Mouse (Mus musculus): ENCODE data around the gene Tigd3. TPM values are rescaled to one million over a fixed set of nuclear protein-coding genes. Genes with fewer than 3 reads are reported as not detected.
"Not testable (repeated sequence)": the region's sequence is repeated elsewhere in the genome, so short reads cannot be mapped to it uniquely, and the experiment has no call there.

The Tigd3 gene
- total and polyA plus RNA-seq, 3 experiments, result 2.1 to 2.2 TPM; not detected in 1

DNA sequence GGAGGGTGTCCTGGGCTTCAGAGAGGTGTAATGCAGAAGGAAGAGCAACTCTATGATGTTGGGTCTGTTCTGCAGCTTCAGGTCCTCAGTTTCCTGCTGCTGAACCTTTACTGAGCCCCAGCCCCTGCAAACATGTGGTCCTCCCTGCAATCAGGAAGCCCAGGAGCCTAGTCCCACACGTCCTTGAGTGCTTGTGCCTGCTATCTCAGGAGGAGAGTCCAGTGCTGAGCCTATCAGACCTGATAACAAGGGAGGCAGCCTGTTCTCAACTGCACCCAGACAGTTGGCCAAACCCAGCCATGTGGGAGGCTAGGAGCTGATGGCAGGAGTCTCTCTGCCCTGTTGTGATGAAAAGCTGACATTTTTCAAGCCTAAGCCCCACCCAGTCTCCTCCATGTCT, 10.0 kb downstream of the Tigd3 start:
- H3K27me3 ChIP-seq (ENCODE audit: control insufficient read depth in 1 of 2, insufficient read depth in 2 of 2, low read length in 2 of 2), result no peaks in the 10 kb centered on the region
- H3K27ac ChIP-seq (ENCODE audit: control insufficient read depth, low read depth, low read length), result peak overlapping the region; percentile 69
- H3K79me2 ChIP-seq (ENCODE audit: control insufficient read depth, insufficient read depth, low read length, poor library complexity), result peaks cover 6% of the 10 kb centered on the region
- peak; percentile 75 for DNase-seq (ENCODE audit: low read depth, low spot score)
- peaks cover 0 to 17% of the 10 kb centered on the region in 2 experiments; a peak in 2 of 4 replicates for H3K36me3 ChIP-seq (ENCODE audit: control insufficient read depth in 1 of 2, insufficient read depth in 2 of 2, low read length in 2 of 2)
- no peaks in the 10 kb centered on the region for H3K9me3 ChIP-seq (replicated peaks; ENCODE audit: insufficient read depth, low read length)
- 0 out of 2 replicates have a peak overlapping the region, but pooled peaks have one; percentile 27 for H3K9ac ChIP-seq (ENCODE audit: control insufficient read depth, low read depth, low read length, poor library complexity, severe bottlenecking)
- H3K4me1 ChIP-seq (ENCODE audit: control insufficient read depth in 1 of 2, insufficient read depth in 2 of 2, low read length in 2 of 2), result peaks cover 8 to 28% of the 10 kb centered on the region in 2 experiments
- TF ChIP-seq NRF1 (IDR thresholded peaks at IDR 0.05; ENCODE audit: insufficient read depth, low read depth, low read length, poor library complexity, severe bottlenecking) (0 out of 2 replicates have a peak, but pooled peaks have one; percentile 4), MYC (IDR thresholded peaks at IDR 0.05; ENCODE audit: low read depth, low read length) (peak; percentile 50; the same call in 1 of the 2 replicates), CHD2 (IDR thresholded peaks at IDR 0.05; ENCODE audit: low read length) (no peak), CHD1 (IDR thresholded peaks at IDR 0.05; ENCODE audit: low read depth, low read length) (no peak), EP300 (IDR thresholded peaks at IDR 0.05; ENCODE audit: low read depth in 1 of 2, low read length in 2 of 2) (peak; percentile 58 to 81; a peak in 3 of 4 replicates), HCFC1 (IDR thresholded peaks at IDR 0.05; ENCODE audit: low read depth, low read length) (no peak), E2F4 (IDR thresholded peaks at IDR 0.05; ENCODE audit: borderline replicate concordance, low read depth, low read length) (no peak), CTCF (IDR thresholded peaks at IDR 0.05 in 2 of 3, conservative IDR thresholded peaks at IDR 0.05 in 1 of 3; ENCODE audit: control insufficient read depth in 1 of 3, insufficient read depth in 1 of 3, low read depth in 2 of 3, low read length in 3 of 3, poor library complexity in 1 of 3, severe bottlenecking in 1 of 3) (no peak), JUND (IDR thresholded peaks at IDR 0.05; ENCODE audit: low read depth, low read length) (no peak), BHLHE40 (IDR thresholded peaks at IDR 0.05; ENCODE audit: borderline replicate concordance, low read depth, low read length) (no peak; the same call in 1 of the 2 replicates), MAZ (IDR thresholded peaks at IDR 0.05; ENCODE audit: low read depth, low read length) (no peak), ZMIZ1 (IDR thresholded peaks at IDR 0.05; ENCODE audit: low read depth, low read length) (no peak), USF1 (IDR thresholded peaks at IDR 0.05; ENCODE audit: low read depth, low read length) (peak; percentile 37; the same call in 1 of the 2 replicates), USF2 (IDR thresholded peaks at IDR 0.05; ENCODE audit: borderline replicate concordance in 1 of 2, insufficient read depth in 1 of 2, low read depth in 1 of 2, low read length in 2 of 2) (no peak), MYB (IDR thresholded peaks at IDR 0.05; ENCODE audit: low read depth, low read length) (0 out of 2 replicates have a peak, but pooled peaks have one; percentile 6), ETS1 (IDR thresholded peaks at IDR 0.05; ENCODE audit: low read depth, low read length) (peak; percentile 62), POLR2A (IDR thresholded peaks at IDR 0.05; ENCODE audit: control insufficient read depth in 1 of 2, insufficient read depth in 1 of 2, low read depth in 1 of 2, low read length in 2 of 2, poor library complexity in 1 of 2) (no peak; a peak in 1 of 4 replicates), GATA1 (IDR thresholded peaks at IDR 0.05; ENCODE audit: low read depth, low read length) (peak; percentile 78), RCOR1 (IDR thresholded peaks at IDR 0.05; ENCODE audit: low read depth, low read length) (0 out of 2 replicates have a peak, but pooled peaks have one; percentile 3), MXI1 (IDR thresholded peaks at IDR 0.05; ENCODE audit: low read depth, low read length) (peak; percentile 53), POLR2AphosphoS5 (IDR thresholded peaks at IDR 0.05; ENCODE audit: borderline replicate concordance, low read depth, low read length) (no peak), GABPA (IDR thresholded peaks at IDR 0.05; ENCODE audit: low read depth, low read length) (no peak), ZKSCAN1 (IDR thresholded peaks at IDR 0.05; ENCODE audit: low read depth, low read length) (no peak), RAD21 (IDR thresholded peaks at IDR 0.05; ENCODE audit: low read depth, low read length) (no peak), MAFK (IDR thresholded peaks at IDR 0.05; ENCODE audit: borderline replicate concordance, low read depth, low read length) (no peak), SIN3A (IDR thresholded peaks at IDR 0.05; ENCODE audit: low read length) (peak; percentile 71; the same call in 1 of the 2 replicates), TAL1 (IDR thresholded peaks at IDR 0.05; ENCODE audit: low read length) (peak; percentile 51), TBP (IDR thresholded peaks at IDR 0.05; ENCODE audit: low read depth, low read length) (0 out of 2 replicates have a peak, but pooled peaks have one; percentile 40), ELF1 (IDR thresholded peaks at IDR 0.05; ENCODE audit: low read depth, low read length) (peak; percentile 48; the same call in 1 of the 2 replicates), TCF12 (IDR thresholded peaks at IDR 0.05; ENCODE audit: low read depth, low read length) (peak; percentile 74)
- no peak overlapping the region for H3K4me3 ChIP-seq (ENCODE audit: control insufficient read depth in 1 of 2, insufficient read depth in 1 of 2, low read depth in 2 of 2, low read length in 2 of 2)

DNA sequence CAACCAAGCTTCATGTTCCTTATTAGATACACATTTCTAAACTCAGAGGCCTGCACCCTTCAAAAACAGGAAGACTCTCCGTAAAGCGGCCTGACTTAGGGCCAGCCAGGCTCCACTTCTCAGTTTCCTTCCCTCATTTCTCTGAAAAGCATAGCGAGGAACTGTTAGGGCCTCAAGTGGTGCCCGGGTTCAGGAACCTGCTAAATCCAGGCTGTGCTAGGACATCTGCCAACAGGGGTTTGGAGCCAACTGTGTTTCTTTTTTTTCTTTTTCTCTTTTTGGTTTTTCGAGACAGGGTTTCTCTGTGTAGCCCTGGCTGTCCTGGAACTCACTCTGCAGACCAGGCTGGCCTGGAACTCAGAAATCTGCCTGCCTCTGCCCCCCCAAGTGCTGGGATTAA, 11.9 kb downstream of the Tigd3 start:
- not testable (repeated sequence) for H3K4me3 ChIP-seq (ENCODE audit: control insufficient read depth in 1 of 2, insufficient read depth in 1 of 2, low read depth in 2 of 2, low read length in 2 of 2); H3K9me3 ChIP-seq (replicated peaks; ENCODE audit: insufficient read depth, low read length); H3K27me3 ChIP-seq (ENCODE audit: control insufficient read depth in 1 of 2, insufficient read depth in 2 of 2, low read length in 2 of 2)
- Histone ChIP-seq H3K79me2 (ENCODE audit: control insufficient read depth, insufficient read depth, low read length, poor library complexity) (peaks cover 14% of the 10 kb centered on the region), H3K4me1 (ENCODE audit: control insufficient read depth in 1 of 2, insufficient read depth in 2 of 2, low read length in 2 of 2) (peaks cover 9 to 35% of the 10 kb centered on the region in 2 experiments), H3K27ac (ENCODE audit: control insufficient read depth, low read depth, low read length) (peak overlapping the region; percentile 36; the same call in 1 of the 2 replicates), H3K36me3 (ENCODE audit: control insufficient read depth in 1 of 2, insufficient read depth in 2 of 2, low read length in 2 of 2) (peaks cover 0 to 21% of the 10 kb centered on the region in 2 experiments; a peak in 2 of 4 replicates), H3K9ac (ENCODE audit: control insufficient read depth, low read depth, low read length, poor library complexity, severe bottlenecking) (peak overlapping the region; percentile 24; the same call in 1 of the 2 replicates)
- peak; percentile 67 for DNase-seq (ENCODE audit: low read depth, low spot score)

Data from MEL (cell line).